Mouse (Mus musculus) B cell, adult 2 months (primary cell): Measurements from ENCODE around the gene Ppp1r15a.
"Not testable (repeated sequence)": the region's sequence is repeated elsewhere in the genome, so short reads cannot be mapped to it uniquely, and the experiment has no call there.

Experiments used
- DNase-seq, 2 experiments: peaks; one replicate each; pipeline ENCODE4 v3.0.0; 2022

Gene Ppp1r15a

GRCm38 (mm10) chr7:45480310-45480709, 45.8 kb downstream of the Ppp1r15a start:
- not testable (repeated sequence) for DNase-seq

GRCm38 (mm10) chr7:45478774-45479173, 47.3 kb downstream of the Ppp1r15a start:
- DNase-seq, result no peak

- peak; percentile 68 to 72 for DNase-seq
These were observed 49.1 kb downstream of the Ppp1r15a start for GRCm38 (mm10) chr7:45477003-45477402.

- no peak for DNase-seq
These were observed 49.6 kb downstream of the Ppp1r15a start for GRCm38 (mm10) chr7:45476453-45476852.

GRCm38 (mm10) chr7:45475291-45475969, 50.6 kb downstream of the Ppp1r15a start:
- no peak for DNase-seq
